Mouse (Mus musculus) forebrain, embryonic 16.5 days (tissue): ENCODE results near the gene Tcam1. TPM values are rescaled to one million over a fixed set of nuclear protein-coding genes. Genes with fewer than 3 reads are reported as not detected.

Experiments
- ATAC-seq: fragments of 200-750 bp; cut with Nextera tagmentation; 2 replicates; pipeline ENCODE4 v1.8.0; 2017; ENCODE audit warnings: mild to moderate bottlenecking, moderate library complexity
- H3K27ac ChIP-seq: fragments of 300-500 bp; sonication (generic); 2 replicates; pipeline ENCODE4 v1.5.1; 2014; ENCODE audit warnings: low read length, control low read depth
- H3K27me3 ChIP-seq: fragments of 300-500 bp; sonication (generic); replicated peaks from 2 replicates; pipeline ENCODE4 v1.6.1; 2014; ENCODE audit warnings: low read length; ENCODE audit not compliant: control insufficient read depth, insufficient read depth
- H3K36me3 ChIP-seq: fragments of 300-500 bp; sonication (generic); 2 replicates; pipeline ENCODE4 v1.6.1; 2014; ENCODE audit not compliant: control insufficient read depth, insufficient read depth
- H3K4me1 ChIP-seq: fragments of 300-500 bp; sonication (generic); replicated peaks from 2 replicates; pipeline ENCODE4 v1.6.1; 2014; ENCODE audit warnings: low read length; ENCODE audit not compliant: control insufficient read depth, insufficient read depth
- H3K4me2 ChIP-seq: fragments of 300-500 bp; sonication (generic); 2 replicates; pipeline ENCODE4 v1.6.1; 2014; ENCODE audit warnings: mild to moderate bottlenecking, low read length, control low read depth
- H3K4me3 ChIP-seq: fragments of 300-500 bp; sonication (generic); replicated peaks from 2 replicates; pipeline ENCODE4 v1.5.1; 2014; ENCODE audit warnings: mild to moderate bottlenecking, low read length, control low read depth
- H3K9ac ChIP-seq: fragments of 300-500 bp; sonication (generic); replicated peaks from 2 replicates; pipeline ENCODE4 v1.6.1; 2014; ENCODE audit warnings: low read depth, low read length, control low read depth
- H3K9me3 ChIP-seq: fragments of 300-500 bp; sonication (generic); 2 replicates; pipeline ENCODE4 v1.6.1; 2016; ENCODE audit warnings: low read length; ENCODE audit not compliant: control insufficient read depth
- WGBS: fragments of 180-500 bp; shearing (Covaris S2); extraction: QIAGEN DNeasy Blood & Tissue Kit; methylation state at CpG from one replicate; pipeline ENCODE4 v1.1.7; 2014; 5-methylcytosine and 5-hydroxymethylcytosine counted together
- polyA plus RNA-seq: library from polyadenylated mRNA; unstranded; fragments of >200 nt; fragmentation: Nextera tagmentation; extraction: Ambion mirVana; gene quantifications from 2 replicates; pipeline ENCODE4 v1.2.1, GENCODE M21; 2015

Gene Tcam1
- polyA plus RNA-seq, 1 experiment from 2014 or later, result 0.11 TPM

GRCm38 (mm10) chr11:106286206-106286605 is 9.7 kb downstream of the Tcam1 start:
- Histone ChIP-seq H3K36me3 (no peaks in the 10 kb centered on the region), H3K4me2 (no peak overlapping the region), H3K9me3 (no peaks in the 10 kb centered on the region), H3K9ac (no peak overlapping the region), H3K27ac (no peak overlapping the region), H3K27me3 (no peaks in the 10 kb centered on the region), H3K4me3 (no peak overlapping the region), H3K4me1 (no peaks in the 10 kb centered on the region; the same call in 1 of the 2 replicates)
- 93% methylated on average over 7 of the region's 7 CpGs for WGBS
- ATAC-seq, result no peak

DNA sequence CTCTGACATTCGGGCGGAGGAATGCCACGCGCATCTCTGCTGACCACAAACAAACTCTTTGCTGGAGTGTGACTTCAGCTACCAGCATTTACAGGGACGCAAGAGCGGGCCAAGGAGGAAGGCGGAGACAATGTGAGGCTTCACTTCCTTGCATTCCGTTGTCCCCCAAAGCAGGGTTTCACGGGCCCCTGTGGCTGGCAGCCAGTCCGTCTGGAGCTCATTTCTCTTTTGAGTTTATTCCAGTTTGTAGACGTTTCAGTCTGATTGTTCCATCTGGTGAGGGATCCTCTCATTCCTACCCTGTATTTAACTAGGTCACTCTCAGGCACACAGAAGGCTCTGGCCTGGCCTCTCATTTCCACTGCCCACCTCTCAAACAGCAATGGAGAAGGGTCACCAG is 10.5 kb downstream of the Tcam1 start:
- Histone ChIP-seq H3K27me3 (no peaks in the 10 kb centered on the region), H3K4me1 (no peaks in the 10 kb centered on the region; the same call in 1 of the 2 replicates), H3K36me3 (no peaks in the 10 kb centered on the region), H3K9ac (no peak overlapping the region), H3K9me3 (no peaks in the 10 kb centered on the region), H3K4me2 (no peak overlapping the region), H3K4me3 (no peak overlapping the region), H3K27ac (no peak overlapping the region)
- WGBS, result 53% methylated on average over 11 of the region's 11 CpGs
- no peak for ATAC-seq

DNA sequence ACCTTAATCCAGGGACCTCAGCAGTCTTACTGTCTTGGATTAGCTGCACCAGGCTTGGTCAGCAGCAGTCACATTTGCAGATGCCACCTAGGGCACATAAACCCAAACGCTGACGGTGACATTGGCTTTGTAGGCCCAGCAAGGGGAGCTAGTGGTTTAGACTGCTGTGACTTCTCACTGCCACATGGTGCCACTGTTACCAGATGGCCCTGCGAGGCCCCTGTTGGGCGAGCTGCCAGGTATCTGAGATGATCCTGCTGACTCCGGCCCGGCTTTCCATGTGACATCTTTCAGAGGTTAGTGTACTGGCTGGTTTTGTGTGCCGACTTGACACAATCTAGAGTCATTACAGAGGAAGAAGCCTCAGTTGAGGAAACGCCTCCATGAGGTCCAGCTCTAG is 12.9 kb downstream of the Tcam1 start:
- H3K27me3 ChIP-seq, result no peaks in the 10 kb centered on the region
- no peaks in the 10 kb centered on the region for H3K36me3 ChIP-seq
- no peak overlapping the region for H3K4me2 ChIP-seq
- H3K4me3 ChIP-seq, result no peak overlapping the region
- WGBS, result 74% methylated on average over 8 of the region's 8 CpGs
- H3K4me1 ChIP-seq, result no peaks in the 10 kb centered on the region; the same call in 1 of the 2 replicates
- H3K9me3 ChIP-seq, result no peaks in the 10 kb centered on the region
- ATAC-seq, result no peak
- no peak overlapping the region for H3K9ac ChIP-seq
- H3K27ac ChIP-seq, result no peak overlapping the region

- Histone ChIP-seq H3K27me3 (no peaks in the 10 kb centered on the region), H3K36me3 (no peaks in the 10 kb centered on the region), H3K9me3 (no peaks in the 10 kb centered on the region), H3K4me3 (no peak overlapping the region), H3K9ac (no peak overlapping the region), H3K27ac (no peak overlapping the region), H3K4me2 (no peak overlapping the region), H3K4me1 (no peaks in the 10 kb centered on the region; the same call in 1 of the 2 replicates)
- no peak for ATAC-seq
- WGBS, result 91% methylated on average over 5 of the region's 5 CpGs
These were observed 13.9 kb downstream of the Tcam1 start for GRCm38 (mm10) chr11:106290376-106290775.

DNA sequence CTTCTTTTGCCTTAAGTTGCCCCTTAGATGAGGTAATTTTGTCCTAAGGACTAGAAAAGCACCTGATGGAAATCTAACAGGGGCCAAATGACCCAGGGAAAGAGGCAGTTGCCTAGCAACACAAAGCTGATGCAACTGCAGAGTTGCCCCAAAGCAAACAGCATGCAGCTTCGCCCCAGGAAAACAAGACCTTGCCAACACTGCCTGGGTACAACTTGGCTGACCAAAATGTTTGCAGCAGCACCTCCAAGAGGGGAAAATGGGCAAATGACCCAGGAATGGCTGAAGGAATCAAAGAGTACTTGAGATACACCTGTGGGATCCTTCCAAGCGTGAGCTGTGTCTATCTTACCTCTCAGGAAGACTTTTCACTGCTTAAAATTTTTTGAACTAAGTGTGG is 15.4 kb downstream of the Tcam1 start:
- Histone ChIP-seq H3K36me3 (no peaks in the 10 kb centered on the region), H3K27me3 (no peaks in the 10 kb centered on the region), H3K9ac (no peak overlapping the region), H3K4me1 (no peaks in the 10 kb centered on the region; the same call in 1 of the 2 replicates), H3K4me2 (no peak overlapping the region), H3K27ac (no peak overlapping the region), H3K4me3 (no peak overlapping the region), H3K9me3 (no peaks in the 10 kb centered on the region)
- 86% methylated on average over 2 of the region's 2 CpGs for WGBS
- ATAC-seq, result no peak

GRCm38 (mm10) chr11:106301765-106302164 is 25.3 kb downstream of the Tcam1 start, which contains the start of gene Gh:
TSS of gene Gh (minus strand) at chr11:106301865.
- Histone ChIP-seq H3K36me3 (no peaks in the 10 kb centered on the region), H3K9ac (no peak within 1 kb of the TSS), H3K27ac (no peak within 1 kb of the TSS), H3K27me3 (no peaks in the 10 kb centered on the region), H3K4me2 (no peak within 1 kb of the TSS), H3K9me3 (no peaks in the 10 kb centered on the region), H3K4me1 (no peaks in the 10 kb centered on the region), H3K4me3 (no peak within 1 kb of the TSS)
- WGBS, result 80% methylated on average over 9 of the region's 9 CpGs
- ATAC-seq, result no peak

DNA sequence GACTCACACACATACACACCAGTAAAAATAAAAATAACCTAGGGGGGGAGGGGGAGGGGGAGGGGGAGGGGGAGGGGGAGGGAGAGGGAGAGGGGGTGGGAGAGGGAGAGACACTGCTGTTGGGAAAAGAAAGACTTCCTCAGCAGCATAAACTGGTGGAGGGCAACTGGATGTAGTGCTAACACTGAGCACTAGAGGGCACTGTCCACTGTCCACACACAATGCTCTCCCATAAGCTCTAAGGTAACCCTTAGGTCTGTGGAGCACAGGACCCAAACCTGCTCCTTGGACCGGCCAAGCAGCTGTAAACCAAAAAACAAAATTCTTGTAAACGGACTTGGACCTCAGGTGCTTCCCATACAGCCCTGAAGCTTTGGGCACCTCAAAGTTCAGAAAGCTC is 26.2 kb downstream of the Tcam1 start:
- Histone ChIP-seq H3K9me3 (no peaks in the 10 kb centered on the region), H3K36me3 (no peaks in the 10 kb centered on the region), H3K4me2 (no peak overlapping the region), H3K9ac (no peak overlapping the region), H3K4me1 (no peaks in the 10 kb centered on the region), H3K4me3 (no peak overlapping the region), H3K27ac (no peak overlapping the region), H3K27me3 (no peaks in the 10 kb centered on the region)
- 13% methylated on average over 2 of the region's 2 CpGs for WGBS
- no peak for ATAC-seq

DNA sequence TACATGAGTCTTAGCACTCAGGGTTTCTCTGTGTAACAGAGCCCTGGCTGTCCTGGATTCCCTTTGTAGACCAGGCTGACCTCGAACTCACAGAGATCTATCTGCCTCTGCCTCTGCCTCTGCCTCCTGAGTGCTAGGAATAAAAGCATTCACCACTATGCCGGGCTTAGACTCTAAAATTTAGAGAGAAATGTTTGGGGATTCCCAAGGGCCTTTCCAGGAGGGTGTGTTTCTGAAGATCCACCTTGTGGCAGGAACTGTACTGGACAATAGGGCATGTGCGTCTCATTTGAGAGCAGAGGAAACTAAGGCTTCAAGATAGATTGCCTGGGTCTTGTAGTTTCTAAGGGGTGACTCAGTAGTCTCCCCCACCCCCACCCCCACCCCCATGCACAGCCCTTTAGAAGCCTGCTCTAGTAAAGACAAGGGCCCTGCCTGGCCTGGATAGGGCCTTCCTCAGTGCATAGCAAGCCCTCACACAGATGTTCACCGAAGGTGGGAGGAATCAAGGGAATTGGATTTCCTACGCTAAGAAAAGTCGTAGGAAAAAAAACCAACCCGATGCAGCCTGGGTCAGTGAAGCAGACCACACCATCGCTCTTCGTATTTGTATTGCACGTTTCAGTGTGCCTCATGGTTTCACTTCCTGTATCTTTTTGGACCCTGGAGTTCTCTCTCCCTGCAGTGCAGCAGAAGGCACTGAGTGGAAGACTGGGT is 29.0 kb downstream of the Tcam1 start:
- no peak overlapping the region for H3K27ac ChIP-seq

GRCm38 (mm10) chr11:106306065-106306385 is 29.6 kb downstream of the Tcam1 start:
- Histone ChIP-seq H3K36me3 (no peaks in the 10 kb centered on the region), H3K9me3 (no peaks in the 10 kb centered on the region), H3K4me3 (no peak overlapping the region), H3K27ac (no peak overlapping the region), H3K4me1 (no peaks in the 10 kb centered on the region), H3K9ac (no peak overlapping the region), H3K4me2 (no peak overlapping the region), H3K27me3 (no peaks in the 10 kb centered on the region)
- 84% methylated on average over 3 of the region's 3 CpGs for WGBS
- no peak for ATAC-seq

More for the DNA sequence above, 29.0 kb downstream of the Tcam1 start:
- no peaks in the 10 kb centered on the region for H3K4me1 ChIP-seq
- no peak for ATAC-seq
- no peaks in the 10 kb centered on the region for H3K9me3 ChIP-seq
- H3K27me3 ChIP-seq, result no peaks in the 10 kb centered on the region
- H3K4me2 ChIP-seq, result no peak overlapping the region
- H3K9ac ChIP-seq, result no peak overlapping the region
- H3K4me3 ChIP-seq, result no peak overlapping the region
- H3K36me3 ChIP-seq, result no peaks in the 10 kb centered on the region
- WGBS, result 87% methylated on average over 10 of the region's 10 CpGs

- Histone ChIP-seq H3K27me3 (no peaks in the 10 kb centered on the region), H3K4me3 (no peak overlapping the region), H3K9me3 (no peaks in the 10 kb centered on the region), H3K36me3 (no peaks in the 10 kb centered on the region), H3K27ac (no peak overlapping the region), H3K4me2 (no peak overlapping the region), H3K9ac (no peak overlapping the region), H3K4me1 (no peaks in the 10 kb centered on the region)
- ATAC-seq, result no peak
- WGBS, result 70% methylated on average over 9 of the region's 9 CpGs
These were observed 30.3 kb downstream of the Tcam1 start for GRCm38 (mm10) chr11:106306758-106307157.
